Mouse (Mus musculus) midbrain, embryonic 15.5 days (tissue): ENCODE measurements at regions not wholly inside any gene's neighbourhood (a gene's known extent, or its start where the extent isn't known, plus 50 kb on each side); places are given as distances from the start of the nearest gene placed in this dataset.

Experiments used
- ATAC-seq: fragments of 200-750 bp; cut with Nextera tagmentation; replicated peaks from 2 replicates; pipeline ENCODE4 v1.8.0; 2017; ENCODE audit warnings: moderate TSS enrichment
- H3K27ac ChIP-seq: fragments of 300-500 bp; sonication (generic); 2 replicates; pipeline ENCODE4 v1.5.1; 2015; ENCODE audit warnings: mild to moderate bottlenecking, inconsistent platforms
- H3K27me3 ChIP-seq: fragments of 300-500 bp; sonication (generic); replicated peaks from 2 replicates; pipeline ENCODE4 v1.6.1; 2015; ENCODE audit warnings: inconsistent platforms
- H3K36me3 ChIP-seq: fragments of 300-500 bp; sonication (generic); replicated peaks from 2 replicates; pipeline ENCODE4 v1.6.1; 2015; ENCODE audit warnings: inconsistent platforms
- H3K4me1 ChIP-seq: fragments of 300-500 bp; sonication (generic); 2 replicates; pipeline ENCODE4 v1.6.1; 2015; ENCODE audit warnings: inconsistent platforms
- H3K4me2 ChIP-seq: fragments of 300-500 bp; sonication (generic); 2 replicates; pipeline ENCODE4 v1.6.1; 2015; ENCODE audit warnings: inconsistent platforms, mild to moderate bottlenecking, moderate library complexity
- H3K4me3 ChIP-seq: fragments of 300-500 bp; sonication (generic); 2 replicates; pipeline ENCODE4 v1.5.1; 2015; ENCODE audit warnings: mild to moderate bottlenecking, inconsistent platforms
- H3K9ac ChIP-seq: fragments of 300-500 bp; sonication (generic); 2 replicates; pipeline ENCODE4 v1.6.1; 2015; ENCODE audit warnings: mild to moderate bottlenecking, inconsistent platforms
- H3K9me3 ChIP-seq: fragments of 300-500 bp; sonication (generic); 2 replicates; pipeline ENCODE4 v1.6.1; 2016; ENCODE audit warnings: inconsistent platforms
- WGBS: fragments of 180-500 bp; shearing (Covaris S2); methylation state at CpG from one replicate; pipeline ENCODE4 v1.1.7; 2015; ENCODE audit warnings: mixed read lengths; 5-methylcytosine and 5-hydroxymethylcytosine counted together

GRCm38 (mm10) chr8:29765831-29766230 is 2318.4 kb downstream of the Poteg start:
- ATAC-seq: no peak
- no peak overlapping the region for H3K9ac ChIP-seq
- no peaks in the 10 kb centered on the region for H3K9me3 ChIP-seq
- 66% methylated on average over 2 of the region's 2 CpGs for WGBS
- H3K27me3 ChIP-seq: no peaks in the 10 kb centered on the region
- H3K4me1 ChIP-seq: no peaks in the 10 kb centered on the region
- no peak overlapping the region for H3K27ac ChIP-seq
- H3K4me3 ChIP-seq: no peak overlapping the region
- no peak overlapping the region for H3K4me2 ChIP-seq
- H3K36me3 ChIP-seq: no peaks in the 10 kb centered on the region

- ATAC-seq: no peak
- H3K4me1 ChIP-seq: no peaks in the 10 kb centered on the region
- 58% methylated on average over 1 of the region's 1 CpGs for WGBS
These were observed 2318.9 kb downstream of the Poteg start for GRCm38 (mm10) chr8:29766252-29766920.

GRCm38 (mm10) chr8:29777081-29777785 is 2329.8 kb downstream of the Poteg start:
- Histone ChIP-seq H3K27me3 (no peaks in the 10 kb centered on the region), H3K4me1 (0 out of 2 replicates have a peak, but pooled peaks cover 3% of the 10 kb centered on the region), H3K9ac (no peak overlapping the region), H3K27ac (0 out of 2 replicates have a peak overlapping the region, but pooled peaks have one; percentile 20), H3K36me3 (no peaks in the 10 kb centered on the region), H3K9me3 (no peaks in the 10 kb centered on the region), H3K4me3 (no peak overlapping the region), H3K4me2 (no peak overlapping the region)
- WGBS: 66% methylated on average over 5 of the region's 5 CpGs
- no peak for ATAC-seq

More at GRCm38 (mm10) chr8:29766252-29766920, 2318.9 kb downstream of the Poteg start:
- no peak overlapping the region for H3K4me3 ChIP-seq
- no peaks in the 10 kb centered on the region for H3K9me3 ChIP-seq
- H3K27me3 ChIP-seq: no peaks in the 10 kb centered on the region
- no peak overlapping the region for H3K27ac ChIP-seq
- no peaks in the 10 kb centered on the region for H3K36me3 ChIP-seq
- no peak overlapping the region for H3K9ac ChIP-seq
- H3K4me2 ChIP-seq: no peak overlapping the region

- H3K4me1 ChIP-seq: no peaks in the 10 kb centered on the region
- no peaks in the 10 kb centered on the region for H3K9me3 ChIP-seq
- no peaks in the 10 kb centered on the region for H3K36me3 ChIP-seq
- ATAC-seq: no peak
- H3K4me3 ChIP-seq: no peak overlapping the region
- no peak overlapping the region for H3K27ac ChIP-seq
- H3K4me2 ChIP-seq: no peak overlapping the region
- H3K27me3 ChIP-seq: no peaks in the 10 kb centered on the region
- no peak overlapping the region for H3K9ac ChIP-seq
These were observed 2341.7 kb downstream of the Poteg start for GRCm38 (mm10) chr8:29789207-29789606.

GRCm38 (mm10) chr8:29790029-29790428 is 2342.6 kb downstream of the Poteg start:
- Histone ChIP-seq H3K27me3 (no peaks in the 10 kb centered on the region), H3K4me2 (no peak overlapping the region)

GRCm38 (mm10) chr8:29807274-29807673 is 2359.8 kb downstream of the Poteg start:
- 48% methylated on average over 5 of the region's 5 CpGs for WGBS
- no peaks in the 10 kb centered on the region for H3K4me1 ChIP-seq
- no peak overlapping the region for H3K9ac ChIP-seq
- no peaks in the 10 kb centered on the region for H3K9me3 ChIP-seq
- no peaks in the 10 kb centered on the region for H3K27me3 ChIP-seq
- H3K27ac ChIP-seq: no peak overlapping the region
- no peak overlapping the region for H3K4me3 ChIP-seq
- ATAC-seq: peak; percentile 73; the same call in 1 of the 2 replicates
- no peak overlapping the region for H3K4me2 ChIP-seq
- no peaks in the 10 kb centered on the region for H3K36me3 ChIP-seq

More at GRCm38 (mm10) chr8:29790029-29790428, 2342.6 kb downstream of the Poteg start:
- no peaks in the 10 kb centered on the region for H3K9me3 ChIP-seq
- WGBS: 78% methylated on average over 2 of the region's 2 CpGs
- no peak overlapping the region for H3K4me3 ChIP-seq
- no peaks in the 10 kb centered on the region for H3K36me3 ChIP-seq
- H3K4me1 ChIP-seq: no peaks in the 10 kb centered on the region
- no peak overlapping the region for H3K27ac ChIP-seq
- H3K9ac ChIP-seq: no peak overlapping the region
- no peak for ATAC-seq

GRCm38 (mm10) chr8:29836044-29836443 is 2388.6 kb downstream of the Poteg start:
- Histone ChIP-seq H3K9ac (no peak overlapping the region), H3K4me1 (no peaks in the 10 kb centered on the region), H3K27me3 (no peaks in the 10 kb centered on the region), H3K9me3 (no peaks in the 10 kb centered on the region), H3K4me2 (no peak overlapping the region), H3K4me3 (no peak overlapping the region), H3K36me3 (no peaks in the 10 kb centered on the region), H3K27ac (no peak overlapping the region)
- WGBS: 84% methylated on average over 2 of the region's 2 CpGs
- ATAC-seq: no peak
